Mouse (Mus musculus): Measurements from ENCODE around the gene Tmed9. TPM values are rescaled to one million over a fixed set of nuclear protein-coding genes. Genes with fewer than 3 reads are reported as not detected.
"Not testable (repeated sequence)": the region's sequence is repeated elsewhere in the genome, so short reads cannot be mapped to it uniquely, and the experiment has no call there.

The Tmed9 gene
- total RNA-seq, 2 experiments from 2014 or later = 46.0 to 59.5 TPM

DNA sequence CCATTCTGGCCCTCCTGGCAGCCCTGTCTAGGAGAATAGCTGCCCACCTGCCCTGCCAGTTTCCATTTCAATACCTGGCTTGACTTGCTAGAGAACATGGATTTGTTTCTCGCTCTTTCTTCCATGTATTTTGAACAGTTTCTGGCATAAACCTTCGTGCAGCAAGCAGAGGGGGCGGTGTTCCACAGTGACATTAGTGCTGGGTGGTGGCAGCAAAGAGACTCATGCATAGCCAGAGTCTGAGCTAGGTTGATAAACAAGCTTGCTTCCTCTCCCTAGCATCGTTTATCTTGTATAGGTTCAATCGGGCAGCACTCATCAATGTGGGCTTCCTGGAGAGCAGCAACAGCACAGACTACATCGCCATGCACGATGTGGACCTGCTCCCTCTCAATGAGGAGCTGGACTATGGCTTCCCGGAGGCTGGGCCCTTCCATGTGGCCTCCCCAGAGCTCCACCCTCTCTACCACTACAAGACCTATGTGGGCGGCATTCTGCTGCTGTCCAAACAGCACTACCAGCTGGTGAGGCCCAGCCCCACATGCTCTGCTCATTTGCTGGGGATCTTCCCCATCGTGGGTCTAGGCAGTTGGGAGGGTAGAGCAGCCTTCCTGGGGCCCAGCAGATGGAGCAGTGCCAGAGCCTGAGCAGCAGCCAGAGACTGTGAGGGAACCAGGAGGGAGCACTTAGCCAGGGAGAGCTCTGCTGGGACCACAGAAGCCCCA, 33.5 kb downstream of the Tmed9 start:
- DNase-seq (ENCODE audit: low spot score) = no peak

- DNase-seq (ENCODE audit: low spot score) = no peak
Observed at GRCm38 (mm10) chr13:55607624-55608006, 34.1 kb downstream of the Tmed9 start.

- DNase-seq (ENCODE audit: low spot score) = no peak
Observed at GRCm38 (mm10) chr13:55611996-55612395, 38.5 kb downstream of the Tmed9 start.

GRCm38 (mm10) chr13:55613471-55613870, 39.9 kb downstream of the Tmed9 start:
- DNase-seq (ENCODE audit: low spot score) = no peak

DNA sequence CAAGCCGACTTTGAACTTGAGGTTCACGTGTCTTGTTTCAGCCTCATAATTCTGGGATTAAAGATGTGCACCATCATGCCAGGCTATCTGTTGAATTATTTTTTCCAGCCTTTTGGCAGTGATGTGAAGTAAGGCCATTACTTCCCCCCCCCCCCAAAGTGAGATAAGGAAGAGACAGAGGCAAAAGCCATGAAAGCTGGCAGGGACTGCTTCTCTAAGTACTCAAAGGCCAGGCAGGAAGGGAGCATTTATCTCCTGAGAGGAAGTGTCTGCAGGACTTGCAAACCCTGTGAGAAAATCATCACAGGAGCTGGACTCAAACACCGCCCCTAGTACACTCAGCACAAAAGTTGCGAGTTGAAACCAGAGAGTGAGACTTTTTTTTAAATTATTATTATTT, 45.8 kb downstream of the Tmed9 start:
- no peak for DNase-seq (ENCODE audit: low spot score)

DNA sequence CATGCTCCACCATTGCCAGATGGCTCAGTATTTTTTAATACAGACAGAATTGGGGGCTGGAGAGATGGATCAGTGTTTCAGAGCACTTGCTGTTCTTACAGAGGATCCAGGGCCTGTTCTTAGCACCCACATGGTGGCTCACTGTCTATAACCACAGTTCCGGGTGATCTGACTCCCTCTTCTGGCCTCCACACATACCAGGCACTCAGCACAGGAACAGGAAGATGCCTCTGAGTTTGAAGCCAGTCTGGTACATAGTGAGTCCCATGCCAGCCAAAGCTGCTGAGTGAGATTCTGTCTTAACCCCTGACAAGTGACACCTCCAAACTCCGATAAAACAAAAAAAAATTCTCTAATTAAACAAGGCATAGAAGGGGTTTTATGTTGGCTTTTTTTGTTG, 46.7 kb downstream of the Tmed9 start:
- DNase-seq (ENCODE audit: low spot score) = no peak

- DNase-seq (ENCODE audit: low spot score) = not testable (repeated sequence)
Observed at GRCm38 (mm10) chr13:55622156-55622648, 48.7 kb downstream of the Tmed9 start.

- DNase-seq (ENCODE audit: low spot score) = peak; percentile 91
Observed at GRCm38 (mm10) chr13:55622649-55623541, 49.4 kb downstream of the Tmed9 start, which contains the start of gene Caml. Gene Caml, plus strand, starts transcription at chr13:55623005.

DNA sequence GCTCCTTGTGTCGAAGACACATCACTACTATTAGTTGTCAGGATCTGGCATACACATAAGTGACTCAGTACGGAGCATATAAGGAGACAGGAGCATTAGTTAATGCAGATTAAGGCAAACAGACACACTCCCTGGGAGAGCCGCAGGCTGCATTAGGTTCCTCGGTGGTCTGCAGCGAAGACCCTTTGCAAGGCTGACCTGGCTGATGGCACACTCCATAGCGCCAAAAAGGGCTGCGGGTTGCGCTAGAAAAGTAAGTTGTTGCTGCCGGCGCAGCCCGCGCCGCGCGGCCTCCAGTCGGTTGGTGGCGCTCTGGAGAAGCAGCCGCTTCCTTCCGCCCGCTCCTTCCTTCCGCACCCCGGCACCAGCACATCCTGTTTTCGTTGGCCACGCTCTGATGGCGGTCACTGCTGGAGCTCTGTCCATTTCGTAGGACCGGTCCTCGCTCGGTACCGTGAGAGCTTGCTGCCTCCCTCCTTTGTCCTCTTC, 61.2 kb downstream of the Tmed9 start, which contains the start of gene Ddx46:
Gene Ddx46 (plus strand): TSS at position 389 of the 489 bp plus-strand sequence.
- peak; percentile 87 for DNase-seq (ENCODE audit: low spot score)

GRCm38 (mm10) chr13:55635146-55635571, 61.6 kb downstream of the Tmed9 start:
- no peak for DNase-seq (ENCODE audit: low spot score)

GRCm38 (mm10) chr13:55636185-55636983, 62.9 kb downstream of the Tmed9 start:
- no peak for DNase-seq (ENCODE audit: low spot score)

DNA sequence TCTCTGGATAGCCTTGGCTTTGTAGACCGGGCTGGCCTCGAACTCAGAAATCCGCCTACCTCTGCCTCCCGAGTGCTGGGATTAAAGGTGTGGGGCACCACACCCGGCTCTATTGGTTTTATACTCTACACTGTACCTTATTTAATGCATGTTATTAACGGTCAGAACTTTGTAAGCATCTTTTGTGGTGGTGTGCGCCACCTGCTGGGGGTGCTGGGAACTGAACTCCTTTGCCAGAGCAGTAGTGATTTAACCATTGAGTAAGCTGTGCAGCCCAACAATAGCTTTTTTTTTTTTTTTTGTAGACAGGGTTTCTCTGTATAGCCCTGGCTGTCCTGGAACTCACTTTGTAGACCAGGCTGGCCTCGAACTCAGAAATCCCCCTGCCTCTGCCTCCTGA, 66.9 kb downstream of the Tmed9 start:
- peak; percentile 69 for DNase-seq (ENCODE audit: low spot score)

GRCm38 (mm10) chr13:55644525-55644924, 71.0 kb downstream of the Tmed9 start:
- DNase-seq (ENCODE audit: low spot score) = no peak

Other genes starting within 250 kb of the Tmed9 start
- gene Mxd3, start 243.9 kb upstream of the Tmed9 start, total RNA-seq (2021) = not detected
- gene Lman2, start 210.9 kb upstream of the Tmed9 start, total RNA-seq (2021) = 10 to 100 TPM; 33.0 to 38.9 TPM
- under 1 TPM; 0.24 to 0.43 TPM for gene Rgs14, start 204.0 kb upstream of the Tmed9 start, total RNA-seq (2021)
- gene Slc34a1, start 175.5 kb upstream of the Tmed9 start, total RNA-seq (2021) = under 1 TPM in 1 of 2 experiments, not detected in 1; 0.66 TPM
- gene Pfn3, start 158.5 kb upstream of the Tmed9 start, total RNA-seq (2021) = not detected
- under 1 TPM in 1 of 2 experiments, not detected in 1; 0.12 TPM for gene F12, start 146.9 kb upstream of the Tmed9 start, total RNA-seq (2021)
- 10 to 100 TPM in 1 of 2 experiments, 1 to 10 TPM in 1; 8.6 to 10.4 TPM for gene Grk6, start 128.7 kb upstream of the Tmed9 start, total RNA-seq (2021)
- under 1 TPM in 1 of 2 experiments, not detected in 1; 0.21 TPM for gene Prr7, start 109.5 kb upstream of the Tmed9 start, total RNA-seq (2021)
- gene Dbn1, start 85.6 kb upstream of the Tmed9 start, total RNA-seq (2021) = 1 to 10 TPM; 4.0 to 6.2 TPM
- 100 to 1,000 TPM; 450 to 533 TPM for gene Pdlim7, start 60.1 kb upstream of the Tmed9 start, total RNA-seq (2021)
- 1 to 10 TPM in 1 of 2 experiments, under 1 TPM in 1; 0.93 to 1.0 TPM for gene Dok3, start 44.4 kb upstream of the Tmed9 start, total RNA-seq (2021)
- gene Ddx41, start 37.1 kb upstream of the Tmed9 start, total RNA-seq (2021) = 10 to 100 TPM in 1 of 2 experiments, 1 to 10 TPM in 1; 9.1 to 12.0 TPM
- 10 to 100 TPM in 1 of 2 experiments, 1 to 10 TPM in 1; 9.6 to 10.1 TPM for gene Fam193b, start 2.6 kb upstream of the Tmed9 start, total RNA-seq (2021)
- 1 to 10 TPM; 4.7 to 6.8 TPM for gene B4galt7, start 26.2 kb downstream of the Tmed9 start, total RNA-seq (2021)
- 1 to 10 TPM; 8.1 to 9.2 TPM for gene Caml, start 49.3 kb downstream of the Tmed9 start, total RNA-seq (2021)
- 10 to 100 TPM; 23.1 to 23.7 TPM for gene Ddx46, start 61.3 kb downstream of the Tmed9 start, total RNA-seq (2021)
- gene B230219D22Rik, start 119.4 kb downstream of the Tmed9 start, total RNA-seq (2021) = 10 to 100 TPM; 28.7 to 32.0 TPM
- 10 to 100 TPM; 31.6 to 32.9 TPM for gene Txndc15, start 140.9 kb downstream of the Tmed9 start, total RNA-seq (2021)
- 10 to 100 TPM; 20.7 to 21.5 TPM for gene Pcbd2, start 153.6 kb downstream of the Tmed9 start, total RNA-seq (2021)
- under 1 TPM in 1 of 2 experiments, not detected in 1; 0.34 TPM for gene Catsper3, start 210.8 kb downstream of the Tmed9 start, total RNA-seq (2021)